Mouse (Mus musculus) kidney, embryonic 14.5 days (tissue): Measurements from ENCODE around the gene Abca5. TPM values are rescaled to one million over a fixed set of nuclear protein-coding genes. Genes with fewer than 3 reads are reported as not detected.

Source experiments
- ATAC-seq: fragments of 200-750 bp; cut with Nextera tagmentation; 2 replicates; pipeline ENCODE4 v1.8.0; 2017; ENCODE audit warnings: moderate number of reproducible peaks, mild to moderate bottlenecking, moderate TSS enrichment, moderate library complexity; ENCODE audit not compliant: low FRiP score, low TSS enrichment
- H3K27ac ChIP-seq: fragments of 300-500 bp; sonication (generic); 2 replicates; pipeline ENCODE4 v1.5.1; 2014; ENCODE audit warnings: low read depth, mild to moderate bottlenecking, low read length, moderate library complexity, mixed read lengths
- H3K27me3 ChIP-seq: fragments of 300-500 bp; sonication (generic); 2 replicates; pipeline ENCODE4 v1.6.1; 2014; ENCODE audit warnings: mild to moderate bottlenecking, low read length; ENCODE audit not compliant: control insufficient read depth, insufficient read depth
- H3K36me3 ChIP-seq: fragments of 300-500 bp; sonication (generic); 2 replicates; pipeline ENCODE4 v1.6.1; 2014; ENCODE audit warnings: low read length, mixed read lengths; ENCODE audit not compliant: control insufficient read depth, insufficient read depth
- H3K4me1 ChIP-seq: fragments of 300-500 bp; sonication (generic); 2 replicates; pipeline ENCODE4 v1.6.1; 2014; ENCODE audit warnings: low read length, mixed read lengths; ENCODE audit not compliant: control insufficient read depth, insufficient read depth
- H3K4me2 ChIP-seq: fragments of 300-500 bp; sonication (generic); replicated peaks from 2 replicates; pipeline ENCODE4 v1.6.1; 2014; ENCODE audit warnings: low read depth, mild to moderate bottlenecking, low read length
- H3K4me3 ChIP-seq: fragments of 300-500 bp; sonication (generic); 2 replicates; pipeline ENCODE4 v1.5.1; 2014; ENCODE audit warnings: mild to moderate bottlenecking, low read length
- H3K9ac ChIP-seq: fragments of 300-500 bp; sonication (generic); 2 replicates; pipeline ENCODE4 v1.6.1; 2014; ENCODE audit warnings: low read depth, mild to moderate bottlenecking, low read length, moderate library complexity
- H3K9me3 ChIP-seq: fragments of 300-500 bp; sonication (generic); 2 replicates; pipeline ENCODE4 v1.6.1; 2016; ENCODE audit warnings: low read length; ENCODE audit not compliant: control insufficient read depth
- WGBS: fragments of 180-500 bp; shearing (Covaris S2); extraction: QIAGEN DNeasy Blood & Tissue Kit; methylation state at CpG from one replicate; pipeline ENCODE4 v1.1.7; 2014; 5-methylcytosine and 5-hydroxymethylcytosine counted together
- polyA plus RNA-seq: library from polyadenylated mRNA; unstranded; fragments of >200 nt; fragmentation: Nextera tagmentation; extraction: Ambion mirVana; gene quantifications from 2 replicates; pipeline ENCODE4 v1.2.1, GENCODE M21; 2014

Gene Abca5
- polyA plus RNA-seq, result 5.6 and 6.9 TPM in 2 replicates

GRCm38 (mm10) chr11:110337289-110338245 is at the start of gene Abca5:
TSS of gene Abca5 (minus strand) at chr11:110337716.
- no peaks in the 10 kb centered on the region for H3K36me3 ChIP-seq
- ATAC-seq, result peak; percentile 95
- H3K9ac ChIP-seq, result peak within 1 kb of the TSS; percentile 65
- H3K9me3 ChIP-seq, result no peaks in the 10 kb centered on the region
- WGBS, result under 1% methylated on average over 83 of the region's 95 CpGs
- H3K4me3 ChIP-seq, result peak within 1 kb of the TSS; percentile 83
- peak within 1 kb of the TSS; percentile 86 for H3K4me2 ChIP-seq
- no peak within 1 kb of the TSS for H3K27ac ChIP-seq
- no peaks in the 10 kb centered on the region; the same call in 1 of the 2 replicates for H3K27me3 ChIP-seq
- H3K4me1 ChIP-seq, result no peaks in the 10 kb centered on the region

- Histone ChIP-seq H3K27ac (no peak overlapping the region), H3K36me3 (no peaks in the 10 kb centered on the region), H3K9me3 (no peaks in the 10 kb centered on the region), H3K4me2 (no peak overlapping the region), H3K4me3 (no peak overlapping the region), H3K27me3 (no peaks in the 10 kb centered on the region), H3K9ac (no peak overlapping the region), H3K4me1 (no peaks in the 10 kb centered on the region; the same call in 1 of the 2 replicates)
- no peak for ATAC-seq
- 84% methylated on average over 2 of the region's 2 CpGs for WGBS
Measured at GRCm38 (mm10) chr11:110385487-110385886, 48.0 kb upstream of the Abca5 start.

- WGBS, result 29% methylated on average over 15 of the region's 15 CpGs
- H3K4me3 ChIP-seq, result peak overlapping the region; percentile 32
- peak overlapping the region; percentile 47; the same call in 1 of the 2 replicates for H3K9ac ChIP-seq
- peaks cover 5% of the 10 kb centered on the region; the same call in 1 of the 2 replicates for H3K4me1 ChIP-seq
- H3K27me3 ChIP-seq, result no peaks in the 10 kb centered on the region
- peak; percentile 56; the same call in 1 of the 2 replicates for ATAC-seq
- H3K9me3 ChIP-seq, result no peaks in the 10 kb centered on the region
- H3K36me3 ChIP-seq, result no peaks in the 10 kb centered on the region
- H3K27ac ChIP-seq, result no peak overlapping the region
- H3K4me2 ChIP-seq, result peak overlapping the region; percentile 59
Measured at GRCm38 (mm10) chr11:110380310-110380668, 42.8 kb upstream of the Abca5 start.

- H3K9ac ChIP-seq, result peak overlapping the region; percentile 47; the same call in 1 of the 2 replicates
- ATAC-seq, result peak; percentile 94
- H3K27me3 ChIP-seq, result no peaks in the 10 kb centered on the region
- no peak overlapping the region for H3K27ac ChIP-seq
- peaks cover 5% of the 10 kb centered on the region; the same call in 1 of the 2 replicates for H3K4me1 ChIP-seq
- no peaks in the 10 kb centered on the region for H3K36me3 ChIP-seq
- H3K9me3 ChIP-seq, result no peaks in the 10 kb centered on the region
- WGBS, result 8% methylated on average over 20 of the region's 20 CpGs
- H3K4me2 ChIP-seq, result peak overlapping the region; percentile 59
- peak overlapping the region; percentile 32 for H3K4me3 ChIP-seq
Measured at GRCm38 (mm10) chr11:110379661-110380309, 42.3 kb upstream of the Abca5 start.

- Histone ChIP-seq H3K4me3 (no peak overlapping the region), H3K9me3 (no peaks in the 10 kb centered on the region), H3K36me3 (no peaks in the 10 kb centered on the region), H3K27ac (no peak overlapping the region), H3K4me2 (no peak overlapping the region), H3K4me1 (no peaks in the 10 kb centered on the region; the same call in 1 of the 2 replicates), H3K9ac (no peak overlapping the region), H3K27me3 (no peaks in the 10 kb centered on the region)
- 88% methylated on average over 9 of the region's 9 CpGs for WGBS
- no peak for ATAC-seq
Measured at GRCm38 (mm10) chr11:110374036-110374435, 36.5 kb upstream of the Abca5 start.

GRCm38 (mm10) chr11:110372266-110372954 is 34.9 kb upstream of the Abca5 start:
- no peak overlapping the region for H3K4me2 ChIP-seq
- H3K36me3 ChIP-seq, result no peaks in the 10 kb centered on the region
- no peaks in the 10 kb centered on the region for H3K27me3 ChIP-seq
- 74% methylated on average over 15 of the region's 15 CpGs for WGBS
- no peak overlapping the region for H3K27ac ChIP-seq
- no peak overlapping the region for H3K4me3 ChIP-seq
- H3K9ac ChIP-seq, result no peak overlapping the region
- no peak for ATAC-seq
- no peaks in the 10 kb centered on the region for H3K9me3 ChIP-seq
- no peaks in the 10 kb centered on the region; the same call in 1 of the 2 replicates for H3K4me1 ChIP-seq

- Histone ChIP-seq H3K4me2 (no peak overlapping the region), H3K9me3 (no peaks in the 10 kb centered on the region), H3K4me1 (no peaks in the 10 kb centered on the region; the same call in 1 of the 2 replicates), H3K27me3 (no peaks in the 10 kb centered on the region), H3K9ac (no peak overlapping the region), H3K36me3 (no peaks in the 10 kb centered on the region), H3K27ac (no peak overlapping the region), H3K4me3 (no peak overlapping the region)
- no peak for ATAC-seq
- WGBS, result 58% methylated on average over 8 of the region's 8 CpGs
Measured at GRCm38 (mm10) chr11:110371827-110372226, 34.3 kb upstream of the Abca5 start.

GRCm38 (mm10) chr11:110369312-110370019 is 31.9 kb upstream of the Abca5 start:
- Histone ChIP-seq H3K9ac (no peak overlapping the region), H3K4me3 (peak overlapping the region; percentile 11; the same call in 1 of the 2 replicates), H3K27me3 (no peaks in the 10 kb centered on the region), H3K4me2 (peak overlapping the region; percentile 30), H3K4me1 (no peaks in the 10 kb centered on the region; the same call in 1 of the 2 replicates), H3K36me3 (no peaks in the 10 kb centered on the region), H3K9me3 (no peaks in the 10 kb centered on the region), H3K27ac (no peak overlapping the region)
- 0 out of 2 replicates have a peak, but pooled peaks have one; percentile 12 for ATAC-seq
- WGBS, result 10% methylated on average over 15 of the region's 15 CpGs
